Mouse (Mus musculus) G1E (cell line): ENCODE data around the gene Fut7.

Source experiments
- CTCF ChIP-seq: IDR thresholded peaks from 2 replicates; pipeline ENCODE4 v1.5.1; 2012; ENCODE audit warnings: low read depth, low read length, inconsistent platforms, mixed read lengths
- GATA1 ChIP-seq: IDR thresholded peaks from 2 replicates; pipeline ENCODE4 v1.6.1; 2012; ENCODE audit warnings: borderline replicate concordance, low read length, inconsistent platforms, mixed read lengths
- GATA2 ChIP-seq: IDR thresholded peaks from 2 replicates; pipeline ENCODE4 v1.6.1; 2012; ENCODE audit warnings: low read depth, low read length, inconsistent platforms, borderline replicate concordance
- POLR2AphosphoS5 ChIP-seq: IDR thresholded peaks from 2 replicates; pipeline ENCODE4 v1.6.1; 2012; ENCODE audit warnings: low read depth, low read length, inconsistent platforms; ENCODE audit not compliant: insufficient replicate concordance
- TAL1 ChIP-seq: conservative IDR thresholded peaks from 2 replicates; pipeline ENCODE4 v1.6.1; 2012; ENCODE audit warnings: low read depth, low read length, inconsistent platforms, mixed read lengths

DNA sequence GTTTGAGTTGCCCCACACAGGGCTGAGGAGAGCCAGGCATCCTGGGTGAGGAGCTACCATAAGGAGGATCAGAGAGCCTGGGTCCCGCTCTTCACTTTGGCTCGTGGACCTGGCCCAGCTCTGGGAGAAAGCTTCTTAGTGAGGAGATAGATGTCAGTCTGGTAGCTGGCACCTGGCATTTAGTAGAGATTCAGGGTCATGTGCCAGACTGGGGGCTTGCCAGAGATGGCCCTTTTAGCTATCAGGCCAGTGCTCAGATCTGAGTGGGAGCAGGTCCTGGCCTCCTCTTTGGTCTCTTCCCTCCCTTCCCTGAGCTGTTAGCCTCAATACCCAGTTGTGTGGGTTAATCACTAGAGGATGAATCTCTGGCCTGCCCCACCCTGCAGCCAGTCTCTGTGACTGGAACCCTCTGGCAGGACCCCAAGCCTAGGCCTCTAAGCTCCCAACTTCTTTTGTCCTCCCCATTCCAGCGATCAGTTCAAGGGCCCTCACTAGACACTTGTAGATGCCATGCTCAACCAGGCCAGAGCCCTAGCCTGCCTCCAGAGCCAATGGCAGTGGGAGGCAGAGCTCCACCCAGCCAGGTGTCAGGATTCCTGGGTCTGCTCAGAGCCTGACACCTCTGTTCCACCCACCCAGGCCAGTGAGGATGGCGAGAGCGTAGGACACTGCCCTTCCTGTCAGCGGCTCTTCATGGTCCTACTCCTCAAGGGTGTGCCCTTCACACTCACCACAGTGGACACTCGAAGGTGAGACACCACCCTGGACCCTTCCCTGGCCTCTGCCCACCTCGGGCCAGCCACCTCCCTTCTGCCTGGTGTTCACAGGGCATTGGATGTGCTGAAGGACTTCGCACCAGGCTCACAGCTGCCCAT is 34.2 kb downstream of the Fut7 start:
- TF ChIP-seq CTCF (no peak), TAL1 (no peak), POLR2AphosphoS5 (no peak), GATA2 (no peak), GATA1 (no peak)
